Mouse (Mus musculus) cerebellum, adult 2 months (tissue): ENCODE measurements at regions not wholly inside any gene's neighbourhood (a gene's known extent, or its start where the extent isn't known, plus 50 kb on each side); places are given as distances from the start of the nearest gene placed in this dataset.

Experiments used
- CTCF ChIP-seq: fragments of 200-500 bp; IDR thresholded peaks from 2 replicates; pipeline ENCODE4 v1.5.1; 2011; ENCODE audit warnings: low read depth, mild to moderate bottlenecking, control low read depth, low read length, moderate library complexity, borderline replicate concordance; ENCODE audit not compliant: insufficient read depth
- POLR2A ChIP-seq: fragments of 200-500 bp; IDR thresholded peaks from 2 replicates; pipeline ENCODE4 v1.6.1; 2011; ENCODE audit warnings: low read length, control low read depth, borderline replicate concordance; ENCODE audit not compliant: insufficient read depth

DNA sequence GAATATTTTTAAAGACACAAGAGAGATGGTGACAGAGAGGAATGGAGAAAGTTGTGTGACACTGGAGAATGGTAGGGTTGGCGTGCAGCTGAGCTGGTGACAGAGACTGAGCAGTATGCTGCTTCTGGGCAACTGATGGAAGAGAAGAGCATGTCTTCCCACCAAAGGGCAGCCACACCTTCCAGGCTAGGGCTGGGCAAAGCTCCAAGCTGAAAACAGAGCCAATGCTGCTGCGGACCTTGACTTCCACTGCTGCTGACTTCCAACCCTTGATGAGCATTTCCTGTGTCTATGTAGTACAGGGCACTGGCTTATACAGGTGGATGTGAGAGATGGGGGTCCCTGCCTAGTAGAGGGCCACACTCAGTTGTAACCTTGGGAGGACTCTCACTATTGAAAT lies 418.7 kb downstream of the Pik3r1 start:
- no peak for TF ChIP-seq POLR2A
- TF ChIP-seq CTCF, result no peak
